Mouse (Mus musculus): Measurements from ENCODE around the gene Bmp7. TPM values are rescaled to one million over a fixed set of nuclear protein-coding genes. Genes with fewer than 3 reads are reported as not detected.

Bmp7 gene
- 10 to 100 TPM; 13.4 to 14.3 (median 13.9) TPM for total RNA-seq (2022)

GRCm38 (mm10) chr2:172940003-172940798, at the start of gene Bmp7:
Bmp7 (minus strand) TSS chr2:172940321.
- DNase-seq (ENCODE audit: low spot score in 2 of 2): peak in 1 of 2 experiments; percentile 27

- no peak for DNase-seq (ENCODE audit: low spot score in 2 of 2)
Measured at GRCm38 (mm10) chr2:172982776-172983561, 42.8 kb upstream of the Bmp7 start.

GRCm38 (mm10) chr2:172979666-172980345, 39.7 kb upstream of the Bmp7 start:
- no peak for DNase-seq (ENCODE audit: low spot score in 2 of 2)

- DNase-seq (ENCODE audit: low spot score in 2 of 2): no peak
Measured at GRCm38 (mm10) chr2:172978131-172978633, 38.1 kb upstream of the Bmp7 start.

GRCm38 (mm10) chr2:172977409-172978130, 37.4 kb upstream of the Bmp7 start, which contains the start of gene Spo11:
Spo11 (plus strand) TSS chr2:172977700.
- no peak for DNase-seq (ENCODE audit: low spot score in 2 of 2)

- no peak for DNase-seq (ENCODE audit: low spot score in 2 of 2)
Measured at GRCm38 (mm10) chr2:172976661-172977238, 36.6 kb upstream of the Bmp7 start.

- no peak for DNase-seq (ENCODE audit: low spot score in 2 of 2)
Measured at GRCm38 (mm10) chr2:172975159-172975558, 35.0 kb upstream of the Bmp7 start.

GRCm38 (mm10) chr2:172974701-172975100, 34.6 kb upstream of the Bmp7 start:
- no peak for DNase-seq (ENCODE audit: low spot score in 2 of 2)

- no peak for DNase-seq (ENCODE audit: low spot score in 2 of 2)
Measured at GRCm38 (mm10) chr2:172973806-172974565, 33.9 kb upstream of the Bmp7 start.

GRCm38 (mm10) chr2:172971865-172972264, 31.7 kb upstream of the Bmp7 start:
- no peak for DNase-seq (ENCODE audit: low spot score in 2 of 2)

GRCm38 (mm10) chr2:172966480-172966879, 26.4 kb upstream of the Bmp7 start:
- no peak for DNase-seq (ENCODE audit: low spot score in 2 of 2)

GRCm38 (mm10) chr2:172965249-172965648, 25.1 kb upstream of the Bmp7 start:
- DNase-seq (ENCODE audit: low spot score in 2 of 2): no peak

- DNase-seq (ENCODE audit: low spot score in 2 of 2): no peak
Measured at GRCm38 (mm10) chr2:172961211-172961610, 21.1 kb upstream of the Bmp7 start.

- no peak for DNase-seq (ENCODE audit: low spot score in 2 of 2)
Measured at GRCm38 (mm10) chr2:172960350-172960749, 20.2 kb upstream of the Bmp7 start.

GRCm38 (mm10) chr2:172959006-172959768, 19.1 kb upstream of the Bmp7 start:
- no peak for DNase-seq (ENCODE audit: low spot score in 2 of 2)

GRCm38 (mm10) chr2:172958579-172958978, 18.5 kb upstream of the Bmp7 start:
- no peak for DNase-seq (ENCODE audit: low spot score in 2 of 2)

GRCm38 (mm10) chr2:172951976-172952375, 11.9 kb upstream of the Bmp7 start:
- DNase-seq (ENCODE audit: low spot score in 2 of 2): no peak

- DNase-seq (ENCODE audit: low spot score in 2 of 2): no peak
Measured at GRCm38 (mm10) chr2:172950722-172951121, 10.6 kb upstream of the Bmp7 start.

GRCm38 (mm10) chr2:172950119-172950676, 10.1 kb upstream of the Bmp7 start:
- no peak for DNase-seq (ENCODE audit: low spot score in 2 of 2)
